Mouse (Mus musculus) left cerebral cortex, postnatal 25 days (tissue): ENCODE measurements around the gene Olfr589. TPM values are rescaled to one million over a fixed set of nuclear protein-coding genes. Genes with fewer than 3 reads are reported as not detected.
"Not testable (repeated sequence)": the region's sequence is repeated elsewhere in the genome, so short reads cannot be mapped to it uniquely, and the experiment has no call there.

Experiments used
- DNase-seq, 2 experiments: peaks; one replicate each; pipeline ENCODE4 v3.0.0; 2022; ENCODE audit warnings: low spot score in 2 of 2, mixed read lengths in 1 of 2
- intact Hi-C: fragments of 180-260 bp; cut with DNase I; formaldehyde crosslinking; loops from one replicate; pipeline ENCODE4 v1.15.1; 2025
- total RNA-seq, 2 experiments: library from RNA; stranded (reverse); gene quantifications; 2 replicates each; pipeline ENCODE4 v1.2.3; 2021

The Olfr589 gene
- total RNA-seq: not detected

DNA sequence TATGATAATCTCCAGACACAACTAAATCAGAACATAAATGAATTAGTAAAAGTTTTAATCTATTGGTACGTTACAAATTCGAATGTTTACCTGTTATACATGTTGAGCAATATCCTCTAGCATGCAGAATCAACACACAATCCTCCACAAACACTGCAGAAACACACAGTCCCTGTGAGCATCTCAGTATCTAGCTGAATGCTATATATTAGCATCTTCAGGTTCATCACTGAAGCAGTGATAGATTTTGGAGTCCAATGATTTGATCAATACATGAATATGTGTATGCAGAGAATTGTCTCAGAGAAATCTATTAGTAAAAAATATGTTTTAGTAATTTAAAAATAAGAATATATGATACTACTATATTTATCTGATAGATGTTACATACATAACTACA lies at the start of gene Olfr589:
TSS of gene Olfr589 (minus strand) at position 101 of the 400 bp plus-strand sequence.
- intact Hi-C loops: no loop called here
- DNase-seq: no peak

- intact Hi-C loops, DNase-seq: not testable (repeated sequence)
Observed at GRCm38 (mm10) chr7:103184503-103184902, 28.3 kb upstream of the Olfr589 start, which contains the start of gene Olfr592. Gene Olfr592, plus strand, starts transcription at chr7:103184803.

DNA sequence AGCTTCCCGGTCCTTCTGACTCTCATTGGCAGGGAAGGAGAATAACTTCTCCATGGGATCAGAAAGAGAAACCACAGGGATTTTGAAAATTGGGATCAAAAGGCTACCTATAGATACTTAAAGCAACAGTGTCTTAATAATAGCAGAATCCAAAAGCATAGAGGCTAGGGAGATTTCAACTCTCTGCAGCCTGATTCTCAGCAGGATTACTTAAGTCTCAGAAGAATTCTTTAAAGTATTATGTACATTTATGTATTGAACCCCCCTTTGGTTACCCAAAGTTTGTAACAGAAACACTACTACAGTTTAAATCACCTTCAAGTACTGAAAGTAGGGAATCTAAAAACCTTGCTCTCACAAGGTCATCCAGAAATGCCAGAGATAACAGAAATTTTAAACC lies 22.1 kb upstream of the Olfr589 start, which contains the start of gene Olfr591:
TSS of gene Olfr591 (minus strand) at position 101 of the 400 bp plus-strand sequence.
- intact Hi-C loops: no loop called here
- no peak for DNase-seq

GRCm38 (mm10) chr7:103169697-103170096 lies 13.5 kb upstream of the Olfr589 start:
- intact Hi-C loops: no loop called here
- DNase-seq: no peak

DNA sequence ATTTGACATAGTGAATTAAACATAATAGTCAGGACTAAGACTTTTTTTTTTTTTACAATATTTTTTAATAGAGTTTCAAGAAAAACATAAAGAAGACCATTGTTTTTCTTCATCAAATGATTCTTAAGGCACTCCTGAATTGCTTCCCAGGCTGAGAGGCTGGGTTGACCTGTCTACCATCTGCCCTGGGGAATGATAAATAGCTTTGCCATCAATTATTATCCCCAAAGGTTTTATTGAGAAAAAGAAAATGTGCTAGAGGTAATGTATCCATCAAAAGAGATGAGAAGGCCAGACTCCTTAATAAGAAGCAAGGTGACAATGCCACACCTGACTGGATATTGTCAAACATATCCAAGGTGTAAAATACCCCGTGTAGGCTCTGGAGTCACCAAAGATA lies 15.6 kb downstream of the Olfr589 start, which contains the start of gene Olfr588-ps1:
TSS of gene Olfr588-ps1 (plus strand) at position 301 of the 400 bp plus-strand sequence.
- no peak for DNase-seq
- intact Hi-C loops: no loop called here

DNA sequence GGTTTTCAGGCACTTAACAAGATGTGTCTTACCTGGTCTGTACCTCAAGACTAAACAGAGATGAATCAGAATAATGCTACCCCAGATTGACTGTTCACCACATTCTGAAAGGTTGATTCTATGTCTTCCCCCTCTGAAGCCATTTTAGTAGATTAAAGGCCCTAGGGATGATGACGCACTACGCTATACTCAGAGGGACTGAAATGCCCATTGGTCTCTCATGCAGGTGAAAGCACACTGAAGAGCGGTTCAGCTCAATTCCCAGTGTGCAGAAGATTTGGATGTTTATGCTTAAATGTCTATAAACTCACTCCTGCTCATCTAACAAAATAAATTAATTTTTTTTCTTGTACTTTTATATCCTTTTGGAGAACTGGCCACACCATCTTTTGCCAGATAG lies 30.6 kb downstream of the Olfr589 start, which contains the start of gene Olfr586:
TSS of gene Olfr586 (minus strand) at position 101 of the 400 bp plus-strand sequence.
- intact Hi-C loops: no loop called here
- DNase-seq: no peak

GRCm38 (mm10) chr7:103119406-103119805 lies 36.8 kb downstream of the Olfr589 start:
- intact Hi-C loops: no loop called here
- DNase-seq: no peak

Other genes starting within 250 kb of the Olfr589 start
- not detected for gene Olfr571, start 238.8 kb downstream of the Olfr589 start, total RNA-seq
- gene Olfr572, start 231.9 kb downstream of the Olfr589 start, total RNA-seq: not detected
- gene Olfr573-ps1, start 213.8 kb downstream of the Olfr589 start, total RNA-seq: not detected
- not detected for gene Olfr574, start 207.9 kb downstream of the Olfr589 start, total RNA-seq
- not detected for gene Olfr575, start 197.6 kb downstream of the Olfr589 start, total RNA-seq
- not detected for gene Olfr576, start 193.7 kb downstream of the Olfr589 start, total RNA-seq
- gene Olfr577, start 180.4 kb downstream of the Olfr589 start, total RNA-seq: not detected
- not detected for gene Olfr578, start 167.0 kb downstream of the Olfr589 start, total RNA-seq
- not detected for gene Olfr582, start 118.3 kb downstream of the Olfr589 start, total RNA-seq
- gene Olfr583, start 105.1 kb downstream of the Olfr589 start, total RNA-seq: not detected
- gene Olfr584, start 74.5 kb downstream of the Olfr589 start, total RNA-seq: not detected
- gene Olfr585, start 58.6 kb downstream of the Olfr589 start, total RNA-seq: not detected
- gene Olfr586, start 30.7 kb downstream of the Olfr589 start, total RNA-seq: not detected
- gene Olfr588-ps1, start 15.5 kb downstream of the Olfr589 start, total RNA-seq: not detected
- not detected for gene Olfr591, start 22.0 kb upstream of the Olfr589 start, total RNA-seq
- gene Olfr592, start 28.4 kb upstream of the Olfr589 start, total RNA-seq: not detected
- not detected for gene Olfr593, start 55.5 kb upstream of the Olfr589 start, total RNA-seq
- gene Olfr594, start 60.6 kb upstream of the Olfr589 start, total RNA-seq: not detected
- gene Usp17ld, start 96.1 kb upstream of the Olfr589 start, total RNA-seq: not detected
- gene Olfr596, start 149.3 kb upstream of the Olfr589 start, total RNA-seq: not detected
- gene Olfr597, start 160.0 kb upstream of the Olfr589 start, total RNA-seq: not detected
- not detected for gene Olfr598, start 167.2 kb upstream of the Olfr589 start, total RNA-seq
- gene Olfr599, start 179.6 kb upstream of the Olfr589 start, total RNA-seq: not detected
- not detected for gene Olfr600, start 193.3 kb upstream of the Olfr589 start, total RNA-seq
- not detected for gene Olfr601, start 206.3 kb upstream of the Olfr589 start, total RNA-seq
- not detected for gene Olfr603, start 229.8 kb upstream of the Olfr589 start, total RNA-seq